Mouse (Mus musculus) layer of hippocampus, adult 9-10 months (tissue): ENCODE results near the gene Osbpl9.

Source experiments
- DNase-seq: peaks from one replicate; pipeline ENCODE4 v3.0.0; 2022; ENCODE audit warnings: low spot score

Gene Osbpl9

GRCm38 (mm10) chr4:109207524-109207923 lies 5.5 kb upstream of the Osbpl9 start:
- no peak for DNase-seq

GRCm38 (mm10) chr4:109204416-109204815 lies 2.3 kb upstream of the Osbpl9 start:
- DNase-seq: no peak

GRCm38 (mm10) chr4:109203931-109204330 lies 1.9 kb upstream of the Osbpl9 start:
- no peak for DNase-seq

GRCm38 (mm10) chr4:109199069-109199468 lies 3.0 kb downstream of the Osbpl9 start:
- DNase-seq: no peak

GRCm38 (mm10) chr4:109195900-109196629 lies 6.0 kb downstream of the Osbpl9 start:
- no peak for DNase-seq

GRCm38 (mm10) chr4:109193886-109194285 lies 8.2 kb downstream of the Osbpl9 start:
- no peak for DNase-seq

GRCm38 (mm10) chr4:109191598-109191997 lies 10.5 kb downstream of the Osbpl9 start:
- DNase-seq: no peak

GRCm38 (mm10) chr4:109185616-109186405 lies 16.3 kb downstream of the Osbpl9 start:
- DNase-seq: no peak

- no peak for DNase-seq
Observed at GRCm38 (mm10) chr4:109175677-109176076, 26.4 kb downstream of the Osbpl9 start.

GRCm38 (mm10) chr4:109173775-109174440 lies 28.2 kb downstream of the Osbpl9 start:
- no peak for DNase-seq

GRCm38 (mm10) chr4:109173369-109173768 lies 28.7 kb downstream of the Osbpl9 start:
- no peak for DNase-seq

GRCm38 (mm10) chr4:109165521-109166173 lies 36.4 kb downstream of the Osbpl9 start:
- DNase-seq: peak; percentile 90

- DNase-seq: no peak
Observed at GRCm38 (mm10) chr4:109156481-109157261, 45.4 kb downstream of the Osbpl9 start.

- DNase-seq: no peak
Observed at GRCm38 (mm10) chr4:109156073-109156472, 46.0 kb downstream of the Osbpl9 start.

GRCm38 (mm10) chr4:109150214-109150613 lies 51.9 kb downstream of the Osbpl9 start:
- DNase-seq: no peak

- DNase-seq: no peak
Observed at GRCm38 (mm10) chr4:109149411-109149810, 52.7 kb downstream of the Osbpl9 start.

- no peak for DNase-seq
Observed at GRCm38 (mm10) chr4:109147278-109148038, 54.6 kb downstream of the Osbpl9 start.

GRCm38 (mm10) chr4:109143091-109143490 lies 59.0 kb downstream of the Osbpl9 start:
- DNase-seq: no peak

- no peak for DNase-seq
Observed at GRCm38 (mm10) chr4:109138551-109138950, 63.5 kb downstream of the Osbpl9 start.

- no peak for DNase-seq
Observed at GRCm38 (mm10) chr4:109136475-109137125, 65.5 kb downstream of the Osbpl9 start.
